Mouse (Mus musculus): Measurements from ENCODE around the gene Cox8a. TPM values are rescaled to one million over a fixed set of nuclear protein-coding genes. Genes with fewer than 3 reads are reported as not detected.

Gene Cox8a
- polyA plus RNA-seq, 1 experiment from 2014 or later, result 678 TPM

DNA sequence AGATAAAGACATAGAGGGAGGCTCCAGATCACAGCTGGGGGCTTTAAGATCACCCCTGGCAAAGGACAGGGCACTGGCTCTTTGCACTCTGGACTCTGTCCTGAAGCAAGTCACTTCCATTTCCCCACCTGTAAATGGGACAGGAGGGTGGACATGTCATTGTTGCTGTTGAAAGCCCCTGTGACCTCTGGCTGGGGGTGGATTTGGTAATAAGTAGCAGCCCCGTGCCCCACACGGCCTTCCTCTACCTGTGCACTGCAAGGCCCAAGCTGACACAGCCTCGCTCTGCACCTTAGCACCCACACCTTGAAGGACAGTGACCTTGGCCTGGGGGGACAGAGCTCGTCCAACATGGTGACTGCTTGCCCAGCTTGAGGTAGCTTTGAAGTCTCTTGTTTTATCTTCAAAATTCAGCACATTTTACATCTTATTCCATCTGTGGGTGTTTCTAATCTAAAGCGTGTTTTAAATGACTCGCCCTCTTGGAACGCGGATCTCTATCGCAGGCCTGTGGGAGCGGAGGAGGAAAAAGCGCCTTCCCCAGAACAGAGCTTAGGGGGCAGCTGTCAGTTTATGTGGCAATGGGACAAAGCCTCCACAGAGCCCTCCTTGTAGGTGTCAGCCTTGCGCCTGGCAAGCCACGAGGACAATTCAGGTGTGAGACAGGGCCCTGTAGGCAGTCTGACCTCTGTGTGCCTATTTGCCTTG, 39.5 kb downstream of the Cox8a start:
- Histone ChIP-seq H3K4me3 (ENCODE audit: low read depth, low read length) (no peak overlapping the region), H3K9me3 (ENCODE audit: control insufficient read depth, low read length) (no peaks in the 10 kb centered on the region), H3K4me1 (replicated peaks; ENCODE audit: control insufficient read depth, insufficient read depth, low read length) (peaks cover 34% of the 10 kb centered on the region), H3K9ac (ENCODE audit: low read length) (no peak overlapping the region), H3K27me3 (ENCODE audit: control insufficient read depth, insufficient read depth, low read length) (no peaks in the 10 kb centered on the region; the same call in 1 of the 2 replicates), H3K36me3 (ENCODE audit: control insufficient read depth, insufficient read depth, low read length) (no peaks in the 10 kb centered on the region), H3K27ac (ENCODE audit: low read depth, low read length) (no peak overlapping the region), H3K4me2 (ENCODE audit: low read depth, low read length, severe bottlenecking) (no peak overlapping the region)
- no peak for DNase-seq (ENCODE audit: low spot score)
- no peak for ATAC-seq (replicated peaks; ENCODE audit: low FRiP score)
- WGBS, result 59% methylated on average over 13 of the region's 13 CpGs

DNA sequence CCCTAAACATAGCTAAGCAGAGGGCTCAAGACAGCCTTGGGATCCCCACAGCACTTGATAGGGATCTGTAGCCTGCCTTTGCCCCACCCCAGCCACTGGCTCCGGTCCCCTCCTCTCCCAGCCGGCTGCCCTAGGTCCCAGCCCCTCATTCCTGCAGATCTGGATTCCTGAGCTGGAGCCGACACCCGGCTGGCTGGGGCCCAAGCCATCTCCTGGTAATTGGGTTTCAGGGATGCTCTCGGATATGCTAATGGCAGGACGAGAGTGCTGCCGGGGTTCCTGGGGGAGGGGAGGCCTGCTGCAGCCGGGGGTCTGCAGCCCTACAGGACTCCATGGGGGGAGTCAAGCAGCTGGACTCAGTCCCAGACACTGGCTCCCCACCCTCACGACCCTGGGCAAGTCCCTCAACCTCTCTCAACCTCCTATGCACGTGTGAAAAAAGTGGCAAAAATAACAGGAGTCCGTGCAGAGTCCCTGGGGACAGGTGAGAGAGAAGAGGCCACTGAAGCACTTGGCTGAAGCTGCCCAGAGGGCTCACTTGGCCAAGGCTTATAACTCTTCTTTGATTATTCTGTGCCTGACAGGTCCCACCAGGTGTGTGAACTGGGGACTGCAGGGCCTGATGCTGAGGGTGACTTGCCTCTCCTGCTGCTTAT, 41.2 kb downstream of the Cox8a start:
- ATAC-seq (replicated peaks; ENCODE audit: low FRiP score), result no peak
- Histone ChIP-seq H3K9ac (ENCODE audit: low read length) (no peak overlapping the region), H3K27ac (ENCODE audit: low read depth, low read length) (no peak overlapping the region), H3K4me2 (ENCODE audit: low read depth, low read length, severe bottlenecking) (no peak overlapping the region), H3K4me3 (ENCODE audit: low read depth, low read length) (no peak overlapping the region), H3K9me3 (ENCODE audit: control insufficient read depth, low read length) (no peaks in the 10 kb centered on the region), H3K27me3 (ENCODE audit: control insufficient read depth, insufficient read depth, low read length) (no peaks in the 10 kb centered on the region), H3K4me1 (replicated peaks; ENCODE audit: control insufficient read depth, insufficient read depth, low read length) (peaks cover 36% of the 10 kb centered on the region), H3K36me3 (ENCODE audit: control insufficient read depth, insufficient read depth, low read length) (no peaks in the 10 kb centered on the region)
- WGBS, result 9% methylated on average over 11 of the region's 11 CpGs
- DNase-seq (ENCODE audit: low spot score), result peak; percentile 69

DNA sequence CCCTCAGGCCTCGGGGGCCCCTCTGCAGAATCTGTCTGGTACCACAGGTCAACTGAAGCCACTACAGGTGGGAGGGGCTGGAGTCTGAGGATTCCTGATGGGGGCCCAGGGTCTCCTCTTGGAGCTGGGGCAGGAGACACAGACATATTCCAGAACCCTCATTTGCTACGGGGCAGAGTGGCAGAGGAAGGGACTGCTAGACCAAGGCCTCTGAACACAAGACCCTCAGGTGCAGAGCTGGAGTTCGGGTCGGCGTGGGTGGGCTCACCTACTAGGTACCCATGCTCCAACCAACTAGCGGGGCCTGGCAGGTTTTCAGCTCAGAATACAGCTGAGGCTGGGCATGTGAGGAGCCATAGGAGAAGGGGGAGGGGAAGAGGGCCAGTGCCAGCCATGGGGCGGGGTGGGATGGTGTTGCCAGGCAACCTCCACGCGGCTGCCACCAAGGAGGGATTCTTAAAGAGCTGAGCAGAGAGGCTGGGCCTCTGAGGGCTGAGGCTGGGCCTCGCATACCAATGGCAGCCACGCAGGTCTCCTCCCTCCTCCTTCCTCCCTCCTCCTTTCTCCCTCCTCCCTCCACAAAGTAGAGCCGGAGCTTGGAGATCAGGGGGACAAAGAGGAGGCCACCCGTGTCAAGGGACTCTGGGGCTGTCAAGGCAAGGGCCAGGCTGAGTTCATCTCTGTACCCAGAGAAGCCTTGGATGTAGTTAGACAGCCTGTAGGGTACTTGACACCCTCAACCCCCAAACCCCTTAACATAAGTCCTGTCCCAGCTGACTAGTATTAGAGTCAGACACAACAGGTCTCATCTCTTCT, 45.2 kb downstream of the Cox8a start:
- 8% methylated on average over 13 of the region's 13 CpGs for WGBS

DNA sequence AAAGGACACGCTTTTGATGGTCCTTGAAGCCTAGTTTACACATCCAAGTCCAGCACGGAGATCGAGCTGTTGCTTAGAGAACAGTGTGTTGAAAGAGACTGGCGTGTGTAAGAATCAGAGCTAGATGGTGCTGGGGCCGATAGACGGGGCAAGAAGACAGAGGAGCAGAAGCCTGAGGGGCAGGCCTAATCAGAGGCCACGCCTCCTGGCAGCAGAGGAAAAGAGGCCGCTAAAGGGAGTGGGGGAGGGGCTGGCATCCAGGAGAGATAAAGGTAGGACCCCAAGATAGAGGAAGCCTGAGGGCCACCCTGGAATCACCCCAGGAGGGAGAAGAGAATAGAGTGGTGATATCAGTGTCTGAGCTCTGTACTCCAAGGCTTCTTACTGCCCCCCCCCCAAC, 46.0 kb downstream of the Cox8a start:
- no peak overlapping the region for H3K4me3 ChIP-seq (ENCODE audit: low read depth, low read length)

More for the DNA sequence above, 45.2 kb downstream of the Cox8a start:
- peak; percentile 93 for ATAC-seq (replicated peaks; ENCODE audit: low FRiP score)
- Histone ChIP-seq H3K9ac (ENCODE audit: low read length) (no peak overlapping the region), H3K4me2 (ENCODE audit: low read depth, low read length, severe bottlenecking) (peak overlapping the region; percentile 11; the same call in 1 of the 2 replicates), H3K4me1 (replicated peaks; ENCODE audit: control insufficient read depth, insufficient read depth, low read length) (peaks cover 29% of the 10 kb centered on the region), H3K4me3 (ENCODE audit: low read depth, low read length) (no peak overlapping the region), H3K27me3 (ENCODE audit: control insufficient read depth, insufficient read depth, low read length) (peaks cover 5% of the 10 kb centered on the region; the same call in 1 of the 2 replicates), H3K9me3 (ENCODE audit: control insufficient read depth, low read length) (no peaks in the 10 kb centered on the region), H3K36me3 (ENCODE audit: control insufficient read depth, insufficient read depth, low read length) (no peaks in the 10 kb centered on the region), H3K27ac (ENCODE audit: low read depth, low read length) (peak overlapping the region; percentile 37)
- peak; percentile 93 for DNase-seq (ENCODE audit: low spot score)

DNA sequence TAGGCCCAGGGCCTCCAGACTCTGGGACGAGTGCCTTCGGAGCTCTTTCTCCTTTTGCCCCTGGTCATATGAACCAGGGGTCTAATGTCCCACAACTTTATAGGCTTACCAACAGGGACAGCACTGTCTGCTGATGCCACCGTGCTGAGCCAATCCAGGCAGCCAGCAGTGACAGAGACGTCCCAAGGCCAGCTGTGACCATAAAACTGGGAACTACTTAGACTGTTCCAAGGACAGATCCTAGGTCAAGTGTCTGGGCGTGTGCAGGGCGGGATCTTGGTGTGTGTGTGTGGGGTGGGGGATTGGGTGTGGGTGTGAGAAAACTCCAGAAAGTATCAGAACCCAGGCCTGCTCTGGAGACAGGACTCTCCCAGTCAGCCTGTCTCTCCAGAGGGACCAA, 46.5 kb downstream of the Cox8a start:
- no peak overlapping the region for H3K4me3 ChIP-seq (ENCODE audit: low read depth, low read length)
- H3K36me3 ChIP-seq (ENCODE audit: control insufficient read depth, insufficient read depth, low read length), result no peaks in the 10 kb centered on the region
- H3K27me3 ChIP-seq (ENCODE audit: control insufficient read depth, insufficient read depth, low read length), result peaks cover 18% of the 10 kb centered on the region; the same call in 1 of the 2 replicates
- no peak for DNase-seq (ENCODE audit: low spot score)
- H3K4me2 ChIP-seq (ENCODE audit: low read depth, low read length, severe bottlenecking), result no peak overlapping the region
- peak overlapping the region; percentile 37; the same call in 1 of the 2 replicates for H3K9ac ChIP-seq (ENCODE audit: low read length)
- peak overlapping the region; percentile 46; the same call in 1 of the 2 replicates for H3K27ac ChIP-seq (ENCODE audit: low read depth, low read length)
- peaks cover 30% of the 10 kb centered on the region for H3K4me1 ChIP-seq (replicated peaks; ENCODE audit: control insufficient read depth, insufficient read depth, low read length)
- ATAC-seq (replicated peaks; ENCODE audit: low FRiP score), result no peak; the same call in 1 of the 2 replicates
- no peaks in the 10 kb centered on the region for H3K9me3 ChIP-seq (ENCODE audit: control insufficient read depth, low read length)
- WGBS, result 74% methylated on average over 6 of the region's 6 CpGs

More for the DNA sequence above, 46.0 kb downstream of the Cox8a start:
- ATAC-seq (replicated peaks; ENCODE audit: low FRiP score) (peak; percentile 62), DNase-seq (ENCODE audit: low spot score) (peak; percentile 80)
- Histone ChIP-seq H3K36me3 (ENCODE audit: control insufficient read depth, insufficient read depth, low read length) (no peaks in the 10 kb centered on the region), H3K9me3 (ENCODE audit: control insufficient read depth, low read length) (no peaks in the 10 kb centered on the region), H3K9ac (ENCODE audit: low read length) (peak overlapping the region; percentile 37; the same call in 1 of the 2 replicates), H3K4me2 (ENCODE audit: low read depth, low read length, severe bottlenecking) (peak overlapping the region; percentile 11; the same call in 1 of the 2 replicates), H3K4me1 (replicated peaks; ENCODE audit: control insufficient read depth, insufficient read depth, low read length) (peaks cover 33% of the 10 kb centered on the region), H3K27ac (ENCODE audit: low read depth, low read length) (peak overlapping the region; percentile 46; the same call in 1 of the 2 replicates), H3K27me3 (ENCODE audit: control insufficient read depth, insufficient read depth, low read length) (peaks cover 13% of the 10 kb centered on the region; the same call in 1 of the 2 replicates)
- 9% methylated on average over 8 of the region's 8 CpGs for WGBS

DNA sequence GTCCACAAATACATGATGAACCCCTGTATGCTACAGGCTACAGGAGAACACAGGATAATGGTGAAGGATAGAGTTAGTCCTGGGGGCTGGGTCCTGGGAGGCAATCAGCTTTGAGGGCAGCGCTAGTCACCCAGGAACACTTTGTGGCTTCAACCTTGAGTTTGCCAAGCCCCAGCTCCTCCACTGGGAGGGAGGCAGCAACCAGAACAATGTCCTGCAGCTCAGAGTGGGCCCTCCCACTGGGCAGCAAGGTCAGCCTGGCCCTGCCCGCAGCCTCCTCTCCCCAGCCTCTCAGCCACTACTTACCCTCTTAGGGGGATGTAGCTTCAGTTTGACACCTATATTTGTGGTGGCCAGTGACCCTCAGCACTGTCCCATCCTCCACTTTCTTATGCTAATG, 49.0 kb downstream of the Cox8a start:
- Histone ChIP-seq H3K4me3 (ENCODE audit: low read depth, low read length) (no peak overlapping the region), H3K9me3 (ENCODE audit: control insufficient read depth, low read length) (no peaks in the 10 kb centered on the region), H3K9ac (ENCODE audit: low read length) (no peak overlapping the region), H3K4me2 (ENCODE audit: low read depth, low read length, severe bottlenecking) (no peak overlapping the region), H3K4me1 (replicated peaks; ENCODE audit: control insufficient read depth, insufficient read depth, low read length) (peaks cover 37% of the 10 kb centered on the region), H3K27me3 (ENCODE audit: control insufficient read depth, insufficient read depth, low read length) (peaks cover 38% of the 10 kb centered on the region), H3K27ac (ENCODE audit: low read depth, low read length) (no peak overlapping the region), H3K36me3 (ENCODE audit: control insufficient read depth, insufficient read depth, low read length) (no peaks in the 10 kb centered on the region)
- WGBS, result 17% methylated on average over 2 of the region's 2 CpGs
- DNase-seq (ENCODE audit: low spot score), result no peak
- no peak for ATAC-seq (replicated peaks; ENCODE audit: low FRiP score)

DNA sequence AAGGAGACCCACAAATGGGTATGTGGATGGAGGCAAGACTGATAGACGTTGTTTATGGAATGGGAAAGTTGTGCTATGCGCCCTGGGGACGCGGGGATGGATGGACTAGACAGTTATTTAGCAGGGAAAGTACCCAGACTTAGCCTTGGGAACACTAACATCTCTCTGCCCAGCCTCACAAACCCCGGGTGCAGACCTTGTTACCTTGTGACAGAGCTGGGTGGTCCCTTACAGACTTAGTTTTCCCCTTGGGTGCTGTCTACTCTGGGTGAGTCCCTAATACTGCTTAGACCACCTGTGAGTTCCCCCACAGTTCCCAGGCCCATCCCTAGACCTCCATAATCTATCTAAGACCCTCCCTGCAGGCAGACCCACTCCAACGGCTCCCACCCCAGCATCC, 50.6 kb downstream of the Cox8a start:
- no peak overlapping the region for H3K4me3 ChIP-seq (ENCODE audit: low read depth, low read length)

DNA sequence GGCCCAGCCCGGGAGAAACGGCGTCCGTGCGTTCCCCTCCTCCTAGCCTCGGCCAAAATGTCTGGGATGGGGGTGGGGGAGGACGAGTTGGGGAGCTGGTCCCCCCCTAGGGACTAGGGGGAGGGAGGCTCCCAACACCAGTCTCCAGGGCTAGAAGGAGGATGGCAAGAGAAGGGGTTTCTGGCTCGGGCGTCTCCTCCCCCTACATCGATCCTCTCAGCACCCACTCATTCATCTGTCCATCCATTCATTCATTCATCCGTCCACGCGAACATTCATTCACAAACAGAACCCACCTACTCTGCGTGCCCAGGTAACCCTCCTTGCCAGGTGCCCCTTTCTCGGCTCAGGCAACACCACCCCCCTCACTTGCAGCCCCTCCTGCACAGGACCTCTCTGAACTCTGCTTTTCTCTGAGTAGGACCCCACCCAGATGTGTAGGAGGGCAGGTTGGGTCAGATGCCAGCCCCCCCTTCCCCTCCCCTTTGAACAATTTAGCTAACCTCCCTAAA, 51.2 kb downstream of the Cox8a start:
- peak overlapping the region; percentile 73 for H3K4me3 ChIP-seq (ENCODE audit: low read depth, low read length)
- 6% methylated on average over 14 of the region's 15 CpGs for WGBS
- peaks cover 22% of the 10 kb centered on the region for H3K4me1 ChIP-seq (replicated peaks; ENCODE audit: control insufficient read depth, insufficient read depth, low read length)
- H3K27me3 ChIP-seq (ENCODE audit: control insufficient read depth, insufficient read depth, low read length), result peaks cover 40% of the 10 kb centered on the region
- no peaks in the 10 kb centered on the region for H3K36me3 ChIP-seq (ENCODE audit: control insufficient read depth, insufficient read depth, low read length)
- peak overlapping the region; percentile 98 for H3K4me2 ChIP-seq (ENCODE audit: low read depth, low read length, severe bottlenecking)
- ATAC-seq (replicated peaks; ENCODE audit: low FRiP score), result peak; percentile 39
- H3K27ac ChIP-seq (ENCODE audit: low read depth, low read length), result no peak overlapping the region
- DNase-seq (ENCODE audit: low spot score), result no peak
- H3K9me3 ChIP-seq (ENCODE audit: control insufficient read depth, low read length), result no peaks in the 10 kb centered on the region
- peak overlapping the region; percentile 77 for H3K9ac ChIP-seq (ENCODE audit: low read length)

More for the DNA sequence above, 50.6 kb downstream of the Cox8a start:
- 6% methylated on average over 6 of the region's 6 CpGs for WGBS
- Histone ChIP-seq H3K9me3 (ENCODE audit: control insufficient read depth, low read length) (no peaks in the 10 kb centered on the region), H3K9ac (ENCODE audit: low read length) (no peak overlapping the region), H3K27ac (ENCODE audit: low read depth, low read length) (no peak overlapping the region), H3K4me1 (replicated peaks; ENCODE audit: control insufficient read depth, insufficient read depth, low read length) (peaks cover 27% of the 10 kb centered on the region), H3K27me3 (ENCODE audit: control insufficient read depth, insufficient read depth, low read length) (peaks cover 40% of the 10 kb centered on the region), H3K36me3 (ENCODE audit: control insufficient read depth, insufficient read depth, low read length) (no peaks in the 10 kb centered on the region), H3K4me2 (ENCODE audit: low read depth, low read length, severe bottlenecking) (no peak overlapping the region)
- DNase-seq (ENCODE audit: low spot score), result no peak
- no peak for ATAC-seq (replicated peaks; ENCODE audit: low FRiP score)

Data from forebrain, embryonic 11.5 days (tissue).